Mouse (Mus musculus) embryonic stem cell, embryonic (primary cell): ENCODE results near the gene Plcb2.

ENCODE experiments used
- CTCF ChIA-PET, 4 experiments: fragments of 300-600 bp in 2 of 4; fragments of 350-600 bp in 2 of 4; sonication (Branson Sonifier 250); formaldehyde crosslinking; loops; one replicate each; lab custom pipeline; 2022; ENCODE audit warnings: inconsistent platforms in 2 of 4; lab: Charles Lee
- POLR2A ChIA-PET, 4 experiments: fragments of 300-600 bp in 2 of 4; fragments of 350-600 bp in 2 of 4; sonication (Branson Sonifier 250); formaldehyde crosslinking; loops; one replicate each; lab custom pipeline; 2022; ENCODE audit warnings: antibody characterized with exemption in 4 of 4, inconsistent platforms in 1 of 4; lab: Charles Lee

Gene Plcb2

DNA sequence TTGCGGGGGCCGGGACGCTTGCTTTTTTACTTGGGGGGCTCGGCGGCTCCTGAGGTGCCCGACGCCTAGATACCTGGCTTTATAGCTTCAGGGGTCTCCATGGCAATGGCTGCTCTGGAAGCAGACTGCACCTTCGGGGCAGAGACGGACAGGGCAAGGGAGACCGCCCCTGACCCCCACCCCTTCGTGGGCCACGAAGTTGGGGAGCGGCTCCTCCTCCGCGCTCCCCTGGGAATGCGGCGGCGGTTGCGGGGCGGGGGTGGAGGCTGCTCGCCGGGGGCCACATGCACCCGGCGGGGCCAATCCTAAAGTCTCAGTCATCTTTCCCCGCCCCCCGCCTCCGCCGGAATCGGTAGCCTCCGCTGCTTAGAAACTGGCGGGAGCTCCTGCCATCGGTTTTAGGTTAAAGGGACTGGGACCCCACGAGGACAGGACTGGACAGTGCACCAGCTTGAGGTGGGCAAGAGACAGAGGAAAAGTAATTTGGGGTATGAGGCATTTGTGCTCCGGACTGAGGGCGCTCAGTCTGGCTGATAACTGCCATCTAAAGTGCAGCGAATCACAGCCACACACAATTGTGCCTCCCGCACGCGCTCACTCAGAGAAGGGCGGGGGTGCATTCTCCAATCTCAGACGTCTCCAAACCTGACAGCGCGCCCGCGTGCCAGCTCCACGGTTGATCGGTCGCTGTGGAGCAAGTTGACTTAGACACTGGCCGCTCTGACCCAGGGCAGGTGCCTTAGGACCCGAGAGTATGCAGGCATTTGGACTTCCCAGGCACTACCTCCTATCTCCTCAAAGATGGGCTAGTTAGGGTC lies 24.1 kb downstream of the Plcb2 start, which contains the start of gene Ankrd63:
Gene Ankrd63, minus strand, starts transcription at position 51 of the 818 bp plus-strand sequence.
- ChIA-PET POLR2A (interaction anchor here in 3 of 4 experiments (0.6 to 3.7 kb wide), 7 partner anchors 8 to 178 kb away, joined by 3 to 20 read pairs (median 3); no protein-coding TSS in a partner anchor), CTCF (interaction anchor here (0.6 to 2.0 kb wide), 7 partner anchors 8 to 1607 kb away, joined by 4 to 8 read pairs (median 5); no protein-coding TSS in a partner anchor)

DNA sequence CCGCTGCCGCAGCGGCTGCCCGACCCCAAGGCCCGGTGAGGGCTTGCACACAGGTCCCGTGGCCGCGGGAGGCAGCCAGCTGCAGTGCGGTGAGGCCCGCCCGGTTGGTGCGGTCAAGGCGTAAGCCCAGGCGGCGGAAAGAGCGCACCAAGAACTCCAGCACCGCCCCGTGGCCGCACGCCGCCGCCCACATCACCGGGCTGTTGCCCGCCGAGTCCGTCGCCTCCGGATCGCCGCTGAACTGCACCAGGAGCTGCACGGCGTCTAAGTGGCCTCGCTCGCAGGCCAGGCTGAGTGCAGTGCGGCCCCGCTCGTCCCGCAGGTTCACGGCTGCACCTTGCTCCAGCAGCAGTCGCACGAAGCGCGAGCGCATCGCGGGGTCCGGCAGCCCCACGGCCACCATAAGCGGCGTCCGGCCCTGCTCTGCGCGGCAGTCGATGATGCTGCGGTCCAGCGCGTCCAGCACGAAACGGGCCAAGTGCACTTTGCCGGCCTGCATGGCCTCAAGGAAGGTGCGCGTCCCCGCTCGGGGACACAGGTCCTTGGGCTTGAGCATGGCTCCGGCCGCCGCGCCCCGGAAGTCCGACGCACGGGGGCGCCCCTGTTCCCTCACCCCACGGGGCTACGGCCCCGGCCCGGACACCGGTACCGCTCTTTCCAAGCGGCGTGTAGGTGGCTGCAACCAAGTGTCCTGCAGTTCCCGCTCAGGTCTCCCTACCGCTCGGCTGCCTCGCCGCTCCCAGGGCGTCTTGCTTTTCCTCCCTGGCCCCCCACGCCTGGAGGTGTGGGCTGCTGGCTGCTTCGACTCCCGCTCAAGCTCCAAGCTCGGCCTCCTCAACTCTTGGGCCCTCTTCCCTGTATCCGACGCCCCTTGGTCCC lies 25.1 kb downstream of the Plcb2 start:
- ChIA-PET POLR2A (interaction anchor here (0.6 to 3.7 kb wide), 11 partner anchors 8 to 179 kb away, joined by 3 to 20 read pairs (median 3); partner anchors contain the start of gene Inafm2 (in 1 of the 4)), CTCF (interaction anchor here in 3 of 4 experiments (0.8 to 2.0 kb wide), 17 partner anchors 7 to 217 kb away, joined by 3 to 9 read pairs (median 4); partner anchors contain the start of genes Ccdc9b (in 1 of the 3), Inafm2 (in 1 of the 3) and Ivd (in 1 of the 3))

DNA sequence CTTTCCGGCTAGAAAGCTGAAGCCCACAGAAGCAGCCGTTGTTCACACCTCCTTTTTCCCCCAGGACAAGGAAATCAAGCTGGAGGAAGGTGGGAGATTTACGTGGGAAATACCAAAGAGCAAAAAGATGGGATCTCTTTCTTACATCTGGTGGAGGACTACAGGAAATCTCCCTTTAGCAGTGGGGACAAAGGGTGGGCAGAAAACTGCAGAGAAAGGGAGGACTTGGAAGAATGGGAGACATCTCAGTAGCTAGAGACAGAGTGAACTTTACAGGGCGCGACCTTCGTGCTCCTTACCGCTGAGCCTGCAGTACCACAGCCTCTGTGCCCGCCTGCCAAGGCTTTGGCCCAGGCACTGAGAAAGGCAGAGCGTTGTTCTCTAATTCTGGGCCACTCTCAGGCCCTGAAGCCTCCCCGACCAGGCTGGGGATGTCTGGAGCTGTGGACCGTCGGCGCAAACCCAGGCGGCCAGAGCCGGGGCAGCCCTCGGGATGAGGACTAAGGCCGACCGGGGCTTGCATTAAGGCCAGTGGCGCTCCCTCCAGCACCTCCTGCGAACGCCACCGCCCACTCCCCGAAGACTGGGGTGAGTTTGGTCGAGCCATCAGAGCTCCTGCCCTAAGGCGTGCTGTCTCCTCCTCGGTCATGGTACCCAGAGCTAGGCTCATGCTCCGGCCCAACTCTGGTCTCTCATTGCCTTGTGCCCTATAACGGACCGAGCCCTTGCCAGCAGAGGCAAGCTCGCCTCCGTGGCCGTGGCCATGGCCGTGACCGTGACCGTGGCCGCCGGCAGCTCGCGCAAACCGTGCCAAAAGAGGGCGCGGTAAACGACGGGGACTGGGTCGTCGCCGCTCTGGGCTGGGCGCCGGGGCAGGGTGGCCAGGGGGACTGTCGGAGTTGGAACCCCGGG lies 26.0 kb downstream of the Plcb2 start:
- POLR2A ChIA-PET = interaction anchor here (0.7 to 3.7 kb wide), 15 partner anchors 9 to 61 kb away, joined by 3 to 20 read pairs (median 3); partner anchors contain the start of genes Inafm2 (in 1 of the 4) and Pak6 (in 1 of the 4)
- CTCF ChIA-PET = interaction anchor here (0.6 to 2.3 kb wide), 16 partner anchors 9 to 215 kb away, joined by 3 to 22 read pairs (median 3); partner anchors contain the start of genes Ccdc9b (in 1 of the 4), Inafm2 (in 1 of the 4) and Ivd (in 1 of the 4)

DNA sequence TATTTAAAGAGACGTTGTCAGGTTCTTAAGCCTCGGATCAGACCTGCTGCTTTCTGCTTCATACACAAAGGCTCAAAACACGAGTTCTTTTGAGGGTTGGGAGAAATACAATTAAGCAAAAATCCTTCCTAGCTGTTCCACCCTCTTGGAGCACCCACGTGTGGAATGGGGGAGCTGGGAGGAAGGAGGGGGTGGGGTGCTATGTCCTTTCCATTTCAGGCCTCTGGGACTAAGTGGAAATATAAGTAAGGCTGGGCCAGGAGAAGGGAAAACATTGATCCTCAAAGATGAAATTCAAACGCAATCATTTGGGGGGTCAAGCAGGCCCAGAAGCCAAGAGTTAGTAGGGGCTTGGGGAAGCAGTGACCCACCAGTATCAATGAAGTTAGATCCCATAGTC lies 27.1 kb downstream of the Plcb2 start:
- POLR2A ChIA-PET = interaction anchor here in 2 of 4 experiments (1.1 to 2.4 kb wide), 8 partner anchors 11 to 60 kb away, joined by 3 to 7 read pairs (median 4); partner anchors contain the start of genes Inafm2 (in 1 of the 2) and Pak6 (in 1 of the 2)
- CTCF ChIA-PET = interaction anchor here (0.7 to 2.3 kb wide), 9 partner anchors 22 to 182 kb away, joined by 3 to 22 read pairs (median 5); no protein-coding TSS in a partner anchor

DNA sequence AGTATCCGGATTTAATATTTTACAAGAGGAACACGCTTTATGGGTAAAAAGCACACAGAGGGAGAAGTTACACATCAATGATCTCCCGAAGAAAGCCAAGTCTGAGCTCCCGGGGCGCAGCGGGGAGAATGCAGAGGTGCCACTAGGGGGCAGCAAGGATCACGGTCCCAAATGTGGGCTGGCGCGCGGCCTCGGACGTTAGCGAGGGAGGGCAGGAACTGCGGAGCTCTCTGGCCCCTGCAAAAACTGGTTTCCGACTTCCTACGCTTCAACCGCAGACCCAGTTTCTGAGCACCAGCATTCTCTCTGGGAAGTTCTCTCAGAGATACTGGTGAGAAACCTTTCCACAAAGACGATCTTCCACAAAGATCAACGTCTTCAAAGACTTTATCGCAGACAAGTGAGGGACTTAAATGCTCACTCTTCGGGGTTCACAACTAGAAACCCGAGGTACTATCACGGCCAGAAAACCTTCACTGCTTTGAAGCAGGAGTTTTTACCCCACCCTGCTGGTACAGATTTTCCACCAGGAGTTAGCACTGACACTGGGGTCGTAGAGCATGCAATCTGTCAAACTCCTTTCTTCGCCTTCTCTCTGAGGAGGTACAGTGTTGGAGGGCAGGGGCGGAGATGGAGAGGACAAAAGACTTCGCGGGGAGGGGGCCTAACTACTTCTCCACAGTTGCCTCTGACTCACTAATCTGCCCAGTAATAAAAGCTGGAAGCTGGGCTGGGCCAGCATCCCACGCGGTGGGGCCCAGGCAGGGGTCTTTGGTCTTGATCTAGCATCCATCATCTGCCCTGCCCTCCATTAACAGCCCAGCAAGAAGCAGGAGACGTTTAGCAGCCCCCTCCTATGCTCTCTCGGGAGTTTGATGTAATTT lies 27.8 kb downstream of the Plcb2 start:
- POLR2A ChIA-PET = interaction anchor here (0.6 to 2.4 kb wide), 18 partner anchors 9 to 588 kb away, joined by 3 to 8 read pairs (median 4); partner anchors contain the start of genes Inafm2 (in 1 of the 4) and Knstrn (in 1 of the 4)

DNA sequence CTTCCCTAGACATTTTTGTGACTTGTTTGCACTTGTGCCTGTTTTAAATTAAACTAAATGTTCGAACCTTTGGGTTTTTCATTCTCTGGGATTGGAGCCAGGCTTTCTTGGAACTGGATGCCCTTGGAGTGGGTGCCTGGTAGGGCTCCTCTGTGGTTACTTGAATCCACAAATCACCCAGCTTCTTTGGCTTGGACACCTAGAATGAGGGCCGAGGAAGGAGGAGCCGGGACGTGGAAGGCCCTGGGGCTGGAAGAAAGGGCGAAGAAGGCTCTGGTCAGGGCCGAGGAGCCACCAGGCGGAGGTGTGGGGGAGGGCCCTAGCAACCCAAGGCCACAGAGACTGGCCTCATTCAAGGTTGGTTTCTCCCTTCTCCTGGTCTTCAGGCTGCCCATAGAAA lies 30.3 kb downstream of the Plcb2 start:
- ChIA-PET CTCF (interaction anchor here in 1 of 4 experiments (1.3 to 4.0 kb wide), 2 partner anchors 60 to 211 kb away, joined by 5 to 53 read pairs; no protein-coding TSS in a partner anchor), POLR2A (no interaction called here)

More for the DNA sequence above, 27.8 kb downstream of the Plcb2 start:
- CTCF ChIA-PET = interaction anchor here (0.5 to 2.3 kb wide), 73 partner anchors 8 to 718 kb away, joined by 3 to 22 read pairs (median 4); partner anchors contain the start of genes Ccdc9b (in 3 of the 4), Disp2 (in 2 of the 4), Pak6 (in 2 of the 4) and Bahd1 (in 1 of the 4)

DNA sequence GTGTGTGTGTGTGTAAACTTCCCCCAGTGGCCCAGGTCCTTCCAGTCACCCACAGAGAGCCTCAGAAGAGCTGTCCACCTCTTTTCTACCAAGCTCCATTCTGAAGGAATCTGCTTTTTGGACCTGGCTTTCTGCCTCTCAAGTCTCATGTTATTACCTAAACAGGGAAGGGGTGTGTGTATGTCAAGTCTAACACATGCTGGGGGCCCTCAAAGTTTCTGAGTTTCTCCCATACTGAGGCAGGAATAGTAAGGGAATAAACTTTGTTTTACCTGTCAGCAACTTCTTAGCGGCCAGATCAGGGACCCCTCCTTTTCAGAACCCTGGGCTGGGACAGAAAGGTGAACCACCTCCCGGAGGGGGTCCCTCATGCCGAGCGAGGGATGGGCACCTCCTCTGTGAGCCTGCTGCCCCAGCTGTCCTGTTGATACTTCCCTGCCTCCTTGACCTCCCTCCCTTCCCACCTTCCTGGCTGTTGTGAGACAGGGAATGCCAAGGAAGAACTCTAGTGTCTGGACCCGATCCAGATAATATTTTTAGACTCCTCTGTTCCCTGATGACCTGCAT lies 30.8 kb downstream of the Plcb2 start:
- ChIA-PET CTCF (interaction anchor here in 3 of 4 experiments (0.6 to 4.0 kb wide), 6 partner anchors 59 to 210 kb away, joined by 3 to 53 read pairs (median 4); partner anchors contain the start of gene Ccdc9b (in 1 of the 3)), POLR2A (interaction anchor here in 3 of 4 experiments (0.6 to 2.4 kb wide), 4 partner anchors 21 to 77 kb away, joined by 3 to 14 read pairs (median 4); no protein-coding TSS in a partner anchor)

DNA sequence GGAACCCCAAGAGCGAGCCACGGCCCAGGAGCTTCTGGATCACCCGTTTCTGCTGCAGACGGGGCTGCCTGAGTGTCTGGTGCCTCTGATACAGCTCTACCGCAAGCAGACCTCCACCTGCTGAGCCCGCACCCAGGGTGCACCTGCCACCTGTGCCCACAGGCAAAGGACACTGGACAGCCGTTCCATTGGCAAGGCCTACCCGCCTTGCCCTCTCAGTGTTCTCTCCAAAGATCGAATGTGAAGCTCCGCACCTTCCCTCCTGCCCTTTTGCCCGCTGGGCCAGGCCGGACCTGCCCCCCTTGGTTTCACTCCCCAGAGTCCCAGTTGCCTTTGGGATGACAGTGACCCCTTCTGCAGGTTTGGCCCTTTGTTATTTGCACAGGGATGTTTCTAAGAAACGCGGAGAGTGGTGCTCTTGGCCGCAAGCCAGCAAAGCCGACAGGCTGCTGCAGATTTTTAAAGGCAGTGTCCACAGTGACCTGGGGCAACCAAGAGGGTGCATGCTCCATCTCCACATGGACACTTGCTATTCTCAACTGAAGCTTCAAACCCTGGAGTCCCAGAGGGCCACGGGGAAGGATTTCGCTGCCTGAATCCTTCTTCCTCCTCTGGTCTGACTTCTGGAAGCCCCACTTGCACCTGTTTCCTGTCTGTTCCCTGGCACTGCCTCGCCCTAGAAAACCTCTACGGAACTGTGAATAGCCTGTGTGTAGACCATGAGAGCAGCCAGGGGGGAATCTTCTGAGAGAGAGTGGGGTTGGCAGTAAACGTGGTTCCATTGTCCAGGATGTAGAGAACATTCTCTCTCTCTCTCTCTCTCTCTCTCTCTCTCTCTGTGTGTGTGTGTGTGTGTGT lies 31.6 kb downstream of the Plcb2 start:
- CTCF ChIA-PET = interaction anchor here (0.6 to 4.0 kb wide), 51 partner anchors 7 to 210 kb away, joined by 3 to 53 read pairs (median 5); partner anchors contain the start of genes Ankrd63 (in 2 of the 4), Ccdc9b (in 1 of the 4), Inafm2 (in 1 of the 4) and Pak6 (in 1 of the 4)
- POLR2A ChIA-PET = interaction anchor here (0.6 to 2.4 kb wide), 16 partner anchors 16 to 211 kb away, joined by 3 to 14 read pairs (median 4); partner anchors contain the start of gene Bahd1 (in 1 of the 4)

DNA sequence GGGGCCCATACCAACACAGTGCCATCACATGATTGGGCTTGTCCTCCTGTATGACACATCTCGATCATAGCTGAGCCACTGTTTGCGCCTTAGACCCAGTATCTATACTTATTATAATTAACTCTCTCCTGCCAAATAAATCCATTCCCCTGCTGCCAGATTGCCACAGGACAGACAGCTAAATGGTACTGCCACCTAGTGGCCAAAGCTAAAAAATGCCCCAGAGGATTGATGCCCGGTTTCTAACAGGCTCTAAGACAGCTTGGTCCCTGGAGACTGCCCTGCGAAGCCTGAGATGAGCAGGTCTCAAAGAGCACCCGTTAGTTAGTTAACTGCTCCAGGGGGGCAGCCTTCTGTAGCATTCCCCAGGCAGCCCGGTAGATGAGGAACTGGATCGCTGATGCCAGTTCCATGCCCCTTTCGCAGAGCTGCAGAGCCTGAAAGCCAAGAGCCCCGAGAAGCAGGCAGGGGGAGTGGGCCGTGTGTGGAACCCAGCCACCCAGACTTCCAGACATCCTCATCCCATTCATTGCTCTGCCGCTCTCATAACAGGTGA lies 32.5 kb downstream of the Plcb2 start:
- ChIA-PET POLR2A (interaction anchor here (0.5 to 2.4 kb wide), 18 partner anchors 9 to 210 kb away, joined by 3 to 14 read pairs (median 4); partner anchors contain the start of gene Bahd1 (in 1 of the 4)), CTCF (interaction anchor here (0.6 to 4.0 kb wide), 76 partner anchors 8 to 998 kb away, joined by 3 to 53 read pairs (median 4); partner anchors contain the start of genes Ankrd63 (in 2 of the 4), Inafm2 (in 2 of the 4), Pak6 (in 2 of the 4) and Plcb2 (in 1 of the 4))

DNA sequence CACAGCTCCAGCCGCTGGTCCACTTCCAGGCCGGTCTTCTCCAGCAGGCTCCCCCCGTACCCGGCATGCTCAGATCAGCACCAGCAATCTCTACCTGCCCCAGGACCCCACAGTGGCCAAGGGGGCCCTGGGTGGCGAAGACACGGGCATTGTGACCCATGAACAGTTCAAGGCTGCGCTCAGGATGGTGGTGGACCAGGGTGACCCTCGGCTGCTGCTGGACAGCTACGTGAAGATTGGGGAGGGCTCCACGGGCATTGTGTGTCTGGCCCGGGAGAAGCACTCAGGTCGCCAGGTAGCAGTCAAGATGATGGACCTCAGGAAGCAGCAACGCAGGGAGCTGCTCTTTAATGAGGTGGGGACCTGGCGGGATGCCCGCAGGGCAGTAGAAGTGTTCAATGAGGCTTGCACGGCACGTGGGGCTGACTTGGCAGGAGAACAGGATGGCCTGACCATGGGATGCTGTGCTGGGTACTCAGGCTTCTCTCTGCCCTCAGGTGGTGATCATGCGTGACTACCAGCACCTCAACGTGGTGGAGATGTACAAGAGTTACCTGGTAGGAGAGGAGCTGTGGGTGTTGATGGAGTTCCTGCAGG lies 34.8 kb downstream of the Plcb2 start:
- CTCF ChIA-PET = interaction anchor here in 2 of 4 experiments (0.6 to 3.6 kb wide), 5 partner anchors 24 to 207 kb away, joined by 3 to 52 read pairs (median 4); no protein-coding TSS in a partner anchor
- POLR2A ChIA-PET = no interaction called here

DNA sequence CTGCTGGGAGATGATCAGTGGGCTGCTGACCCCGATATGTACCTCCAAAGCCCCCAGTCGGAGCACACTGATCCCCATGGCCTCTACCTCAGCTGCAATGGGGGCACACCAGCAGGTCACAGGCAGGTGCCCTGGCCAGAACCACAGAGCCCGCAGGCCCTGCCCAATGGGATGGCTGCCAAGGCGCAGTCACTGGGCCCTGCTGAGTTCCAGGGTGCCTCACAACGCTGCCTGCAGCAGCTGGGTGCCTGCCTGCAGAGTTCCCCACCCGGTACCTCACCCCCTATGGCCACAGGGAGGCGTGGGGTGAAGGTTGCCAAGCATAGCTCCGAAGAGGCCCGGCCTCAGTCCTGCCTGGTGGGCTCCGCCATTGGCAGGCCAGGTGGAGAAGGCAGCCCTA lies 38.4 kb downstream of the Plcb2 start:
- ChIA-PET POLR2A (interaction anchor here in 1 of 4 experiments (1.3 to 1.4 kb wide), 3 partner anchors 10 to 21 kb away, joined by 3 to 5 read pairs (median 3); no protein-coding TSS in a partner anchor), CTCF (interaction anchor here (0.6 to 1.8 kb wide), 6 partner anchors 10 to 274 kb away, joined by 3 to 10 read pairs (median 4); no protein-coding TSS in a partner anchor)

DNA sequence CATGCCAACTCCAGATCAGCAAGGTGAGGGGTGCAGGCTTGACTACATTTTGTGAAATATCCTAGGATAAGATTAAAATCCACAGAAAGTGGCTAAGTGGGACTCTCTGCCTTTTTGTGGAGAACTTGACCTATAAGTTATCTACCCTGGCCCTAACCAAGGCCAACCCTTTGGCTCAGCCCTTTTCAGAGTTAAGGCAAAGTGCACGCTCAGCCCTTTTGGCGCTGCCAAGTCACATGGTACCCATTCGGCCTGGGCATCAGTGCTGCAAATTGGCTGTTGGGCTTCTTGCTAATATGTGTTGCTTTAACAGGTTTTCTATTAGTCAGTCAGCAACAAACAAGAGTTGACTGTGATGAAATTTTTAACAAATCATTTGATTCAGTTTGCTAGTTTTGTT lies 40.4 kb downstream of the Plcb2 start:
- CTCF ChIA-PET = interaction anchor here in 1 of 4 experiments (2.4 kb wide), 1 partner anchor 8 kb away, joined by 6 read pairs; no protein-coding TSS in a partner anchor
- POLR2A ChIA-PET = no interaction called here

DNA sequence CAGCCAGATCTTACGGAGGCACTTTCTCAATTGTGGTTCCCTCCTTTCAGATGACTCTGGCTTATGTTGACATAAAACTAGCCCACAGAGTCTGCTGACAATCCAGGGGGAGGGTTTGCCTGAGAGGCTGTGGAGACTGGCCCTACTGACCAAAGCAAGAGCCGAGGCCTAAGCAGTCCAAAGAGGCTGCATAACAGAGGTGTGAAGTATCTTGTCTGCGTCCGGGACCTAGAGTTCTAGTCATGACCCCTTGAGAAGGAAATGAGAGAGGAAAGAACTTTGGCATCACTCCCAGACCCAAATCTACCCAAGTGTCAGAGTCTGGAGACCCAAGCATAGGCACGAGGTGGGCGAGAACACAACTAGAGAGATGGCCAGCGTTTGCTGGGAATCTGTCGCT lies 41.5 kb downstream of the Plcb2 start:
- CTCF ChIA-PET = interaction anchor here in 2 of 4 experiments (0.5 to 2.4 kb wide), 3 partner anchors 9 to 329 kb away, joined by 3 to 6 read pairs (median 4); no protein-coding TSS in a partner anchor
- POLR2A ChIA-PET = interaction anchor here in 1 of 4 experiments (1.0 kb wide), 1 partner anchor 127 kb away, joined by 3 read pairs; the partner anchor contains the start of gene Knstrn
